Mouse (Mus musculus) urinary bladder, postnatal 4 days (tissue): Measurements from ENCODE around the gene Zswim5.
"Not testable (repeated sequence)": the region's sequence is repeated elsewhere in the genome, so short reads cannot be mapped to it uniquely, and the experiment has no call there.

Experiments used
- DNase-seq, 2 experiments: peaks; one replicate each; pipeline ENCODE4 v3.0.0; 2021 to 2022; ENCODE audit warnings: low spot score in 2 of 2

Gene Zswim5

GRCm38 (mm10) chr4:116876995-116877728 is at the start of gene Zswim5:
Gene Zswim5, plus strand, starts transcription at chr4:116877376.
- DNase-seq = peak in 1 of 2 experiments; percentile 38

GRCm38 (mm10) chr4:116827819-116828218 is 49.4 kb upstream of the Zswim5 start:
- no peak for DNase-seq

GRCm38 (mm10) chr4:116829364-116830069 is 47.7 kb upstream of the Zswim5 start:
- DNase-seq = no peak

GRCm38 (mm10) chr4:116830070-116830368 is 47.2 kb upstream of the Zswim5 start:
- no peak for DNase-seq

- DNase-seq = no peak
Observed at GRCm38 (mm10) chr4:116838999-116839398, 38.2 kb upstream of the Zswim5 start.

- not testable (repeated sequence) for DNase-seq
Observed at GRCm38 (mm10) chr4:116840096-116840495, 37.1 kb upstream of the Zswim5 start.

- no peak for DNase-seq
Observed at GRCm38 (mm10) chr4:116840841-116841240, 36.3 kb upstream of the Zswim5 start.

- no peak for DNase-seq
Observed at GRCm38 (mm10) chr4:116844324-116844723, 32.9 kb upstream of the Zswim5 start.

GRCm38 (mm10) chr4:116849901-116850300 is 27.3 kb upstream of the Zswim5 start:
- DNase-seq = no peak

GRCm38 (mm10) chr4:116854286-116854685 is 22.9 kb upstream of the Zswim5 start:
- DNase-seq = no peak

GRCm38 (mm10) chr4:116857203-116857602 is 20.0 kb upstream of the Zswim5 start:
- no peak for DNase-seq

- DNase-seq = no peak
Observed at GRCm38 (mm10) chr4:116859711-116860110, 17.5 kb upstream of the Zswim5 start.

GRCm38 (mm10) chr4:116862023-116862422 is 15.2 kb upstream of the Zswim5 start:
- no peak for DNase-seq

GRCm38 (mm10) chr4:116869898-116870297 is 7.3 kb upstream of the Zswim5 start:
- no peak for DNase-seq

GRCm38 (mm10) chr4:116874595-116874994 is 2.6 kb upstream of the Zswim5 start:
- DNase-seq = no peak

- no peak for DNase-seq
Observed at GRCm38 (mm10) chr4:116876630-116876994, 564 bp upstream of the Zswim5 start.

GRCm38 (mm10) chr4:116877729-116878321 is 649 bp downstream of the Zswim5 start:
- peak in 1 of 2 experiments; percentile 62 for DNase-seq

- DNase-seq = no peak
Observed at GRCm38 (mm10) chr4:116878491-116878890, 1.3 kb downstream of the Zswim5 start.

- DNase-seq = no peak
Observed at GRCm38 (mm10) chr4:116882679-116883078, 5.5 kb downstream of the Zswim5 start.

- DNase-seq = no peak
Observed at GRCm38 (mm10) chr4:116894200-116895080, 17.3 kb downstream of the Zswim5 start.

GRCm38 (mm10) chr4:116910489-116911181 is 33.5 kb downstream of the Zswim5 start:
- no peak for DNase-seq
